Mouse (Mus musculus) spleen, adult 18-20 months (tissue): ENCODE results near the gene Ferd3l.

Experiments
- DNase-seq, 2 experiments: peaks; one replicate each; pipeline ENCODE4 v3.0.0; 2022; ENCODE audit warnings: mixed read lengths in 2 of 2

The Ferd3l gene

GRCm38 (mm10) chr12:33965661-33966360 is 37.6 kb downstream of the Ferd3l start:
- DNase-seq, result no peak

GRCm38 (mm10) chr12:33966490-33967415 is 38.5 kb downstream of the Ferd3l start:
- DNase-seq, result no peak

GRCm38 (mm10) chr12:33967514-33967913 is 39.3 kb downstream of the Ferd3l start:
- no peak for DNase-seq

- no peak for DNase-seq
Observed at GRCm38 (mm10) chr12:33968041-33968897, 40.0 kb downstream of the Ferd3l start.

GRCm38 (mm10) chr12:33968898-33969178 is 40.6 kb downstream of the Ferd3l start:
- DNase-seq, result no peak
